ENCODE assay signal across 8 mouse cellular contexts in the genomic region with DNA sequence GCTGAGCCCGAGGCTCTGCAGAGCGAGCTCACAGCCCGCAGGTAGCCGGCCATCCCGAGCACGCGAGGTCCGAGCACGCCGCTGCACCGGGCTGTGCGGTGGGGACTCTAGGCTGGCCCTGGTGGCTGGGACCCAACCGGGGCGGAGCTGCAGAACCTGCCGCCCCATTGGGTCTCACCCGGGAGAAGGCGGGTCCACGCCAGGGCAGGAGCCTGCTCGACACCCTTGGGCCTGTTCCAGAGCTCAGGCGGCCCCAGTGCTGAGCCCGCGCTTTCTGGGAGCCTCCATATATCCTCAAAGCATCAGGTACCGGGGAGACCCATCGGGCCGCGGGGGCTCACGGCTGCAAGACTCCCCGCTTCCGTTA. TPM values are rescaled to one million over a fixed set of nuclear protein-coding genes. Genes with fewer than 3 reads are reported as not detected.
DNase-seq lines count a peak whose midpoint lies in the region; ATAC-seq lines count a peak whose summit lies in the region.

A gene (minus strand): TSS at position 169 of the 367 bp plus-strand sequence.

- H3K4me3 ChIP-seq in hindbrain, embryonic 12.5 days = peak within 1 kb of the TSS; percentile 83

- no peaks in the 10 kb centered on the region for H3K27me3 ChIP-seq in hindbrain, embryonic 12.5 days

- no peaks in the 10 kb centered on the region for H3K36me3 ChIP-seq in hindbrain, embryonic 12.5 days

- H3K9ac ChIP-seq in hindbrain, embryonic 12.5 days = peak within 1 kb of the TSS; percentile 94

- under 1% methylated on average over 29 of the region's 29 CpGs for WGBS in hindbrain, embryonic 12.5 days

- H3K4me2 ChIP-seq in hindbrain, embryonic 12.5 days (replicated peaks) = peak within 1 kb of the TSS; percentile 84

- peak; percentile 96 for ATAC-seq in hindbrain, embryonic 12.5 days (ENCODE audit: low FRiP score)

- peak; percentile 93 for DNase-seq in Muller cell, postnatal 12 days (ENCODE audit: inconsistent ontology term)
- peak; percentile 95 for DNase-seq in cerebellum, adult 9-11 months
- peak; percentile 83 to 88 for DNase-seq in frontal cortex, postnatal 10 days (ENCODE audit: low spot score in 2 of 2)
- peak; percentile 89 to 91 for DNase-seq in layer of hippocampus, postnatal 14 days (ENCODE audit: low spot score in 2 of 2)
- DNase-seq in lung, postnatal 14 days = peak; percentile 93
- peak; percentile 65 for DNase-seq in retina, adult 2 months (ENCODE audit: low read depth, low spot score)
- DNase-seq in thymus, postnatal 36 days = peak; percentile 89 to 93

- peak within 1 kb of the TSS; percentile 94 for H3K27ac ChIP-seq in hindbrain, embryonic 12.5 days

- peaks cover 45% of the 10 kb centered on the region for H3K4me1 ChIP-seq in hindbrain, embryonic 12.5 days

- no peaks in the 10 kb centered on the region for H3K9me3 ChIP-seq in hindbrain, embryonic 12.5 days (replicated peaks)

RNA-seq across cellular contexts. Expression of the gene that starts here (rescaled TPM):
- 322 and 326 TPM in 2 replicates for polyA plus RNA-seq in hindbrain, embryonic 12.5 days (2016; fragmentation: Nextera tagmentation; extraction: Ambion mirVana)
- total RNA-seq in layer of hippocampus, postnatal 14 days (2021) = 10 to 100 TPM; 70.9 to 75.8 TPM

Comparison
In these comparisons a context has a peak if more than half of its experiments do, and no peak if none do; other contexts are left out.
1. Peak in every context shown above with its lines: DNase-seq, ATAC-seq, H3K4me3 ChIP-seq and H3K27ac ChIP-seq.